Mouse (Mus musculus) myocyte (in vitro differentiated cells): ENCODE measurements around the gene Stat5b. TPM values are rescaled to one million over a fixed set of nuclear protein-coding genes. Genes with fewer than 3 reads are reported as not detected.

ENCODE experiments used
- H3K27me3 ChIP-seq: one replicate; pipeline ENCODE4 v1.6.1; 2011; ENCODE audit not compliant: control insufficient read depth, insufficient read depth, insufficient read length
- H3K36me3 ChIP-seq: one replicate; pipeline ENCODE4 v1.6.1; 2011; ENCODE audit not compliant: control insufficient read depth, insufficient read depth
- H3K4me2 ChIP-seq: one replicate; pipeline ENCODE4 v1.6.1; 2011; ENCODE audit warnings: low read depth, control low read depth
- H3K4me3 ChIP-seq: one replicate; pipeline ENCODE4 v1.5.1; 2011; ENCODE audit warnings: mild to moderate bottlenecking, control low read depth, moderate library complexity
- H3K79me2 ChIP-seq: one replicate; pipeline ENCODE4 v1.6.1; 2011; ENCODE audit not compliant: control insufficient read depth, insufficient read depth
- H3ac ChIP-seq: one replicate; pipeline ENCODE4 v1.6.1; 2011; ENCODE audit not compliant: control insufficient read depth, insufficient read length
- CEBPB ChIP-seq: IDR thresholded peaks from 2 replicates; pipeline ENCODE4 v1.6.1; 2011; ENCODE audit warnings: mild to moderate bottlenecking, moderate library complexity; ENCODE audit not compliant: poor library complexity, insufficient read depth, severe bottlenecking
- E2F4 ChIP-seq: IDR thresholded peaks from one replicate; pipeline ENCODE4 v1.6.1; 2011; ENCODE audit warnings: mild to moderate bottlenecking, control low read depth, moderate library complexity; ENCODE audit not compliant: insufficient read depth
- MAX ChIP-seq: IDR thresholded peaks from one replicate; pipeline ENCODE4 v1.6.1; 2011; ENCODE audit warnings: low read depth, mild to moderate bottlenecking, control low read depth
- MYOD1 ChIP-seq, 3 experiments: IDR thresholded peaks; one replicate each; pipeline ENCODE4 v1.6.1; 2011; ENCODE audit warnings: control low read depth in 2 of 3, low read depth in 2 of 3, mild to moderate bottlenecking in 2 of 3, moderate library complexity in 1 of 3; ENCODE audit not compliant: insufficient read length in 2 of 3, control insufficient read depth in 1 of 3
- MYOG ChIP-seq, 3 experiments: IDR thresholded peaks; one replicate each; pipeline ENCODE4 v1.6.1; 2011; ENCODE audit warnings: control low read depth in 2 of 3, low read depth in 2 of 3, mild to moderate bottlenecking in 2 of 3; ENCODE audit not compliant: insufficient read length in 2 of 3, control insufficient read depth in 1 of 3, insufficient read depth in 1 of 3
- POLR2A ChIP-seq: IDR thresholded peaks from one replicate; pipeline ENCODE4 v1.6.1; 2011; ENCODE audit warnings: low read depth, mild to moderate bottlenecking, control low read depth, moderate library complexity; ENCODE audit not compliant: insufficient read length
- POLR2AphosphoS2 ChIP-seq: IDR thresholded peaks from one replicate; pipeline ENCODE4 v1.6.1; 2011; ENCODE audit warnings: low read depth, control low read depth; ENCODE audit not compliant: insufficient read length
- REST ChIP-seq: IDR thresholded peaks from one replicate; pipeline ENCODE4 v1.6.1; 2011; ENCODE audit warnings: mild to moderate bottlenecking, control low read depth, moderate library complexity; ENCODE audit not compliant: insufficient read depth, insufficient read length
- SRF ChIP-seq: IDR thresholded peaks from one replicate; pipeline ENCODE4 v1.6.1; 2011; ENCODE audit warnings: low read depth; ENCODE audit not compliant: control insufficient read depth, insufficient read length
- TCF12 ChIP-seq: IDR thresholded peaks from one replicate; pipeline ENCODE4 v1.6.1; 2011; ENCODE audit warnings: mild to moderate bottlenecking, control low read depth; ENCODE audit not compliant: poor library complexity, insufficient read depth, severe bottlenecking
- TCF3 ChIP-seq: IDR thresholded peaks from one replicate; pipeline ENCODE4 v1.6.1; 2011; ENCODE audit warnings: low read depth, control low read depth; ENCODE audit not compliant: insufficient read length
- USF1 ChIP-seq: IDR thresholded peaks from one replicate; pipeline ENCODE4 v1.6.1; 2011; ENCODE audit warnings: low read depth, mild to moderate bottlenecking, control low read depth, moderate library complexity
- polyA plus RNA-seq: library from polyadenylated mRNA; unstranded; fragments of >200 nt; fragmentation: generic; extraction: Trizol; gene quantifications from one replicate; pipeline ENCODE4 v1.2.1, GENCODE M21; 2012; ENCODE audit warnings: missing spikeins

Stat5b gene
- polyA plus RNA-seq, 1 experiment: 12.0 TPM

- TF ChIP-seq REST: no peak
- TF ChIP-seq MYOD1 (IDR thresholded peaks at IDR 0.05; ENCODE audit: control insufficient read depth in 1 of 3, insufficient read length in 2 of 3, low read depth in 2 of 3): no peak
- TF ChIP-seq SRF: no peak
- TF ChIP-seq MYOG (IDR thresholded peaks at IDR 0.05; ENCODE audit: control insufficient read depth in 1 of 3, insufficient read depth in 1 of 3, insufficient read length in 2 of 3, low read depth in 2 of 3): no peak
- no peak for TF ChIP-seq USF1
- TF ChIP-seq POLR2A: no peak
- no peak for TF ChIP-seq E2F4
- TF ChIP-seq CEBPB: no peak
- no peak for TF ChIP-seq TCF3
- TF ChIP-seq TCF12: no peak
- TF ChIP-seq POLR2AphosphoS2: no peak
- TF ChIP-seq MAX: no peak
- Histone ChIP-seq H3K4me3 (no peak overlapping the region), H3ac (no peak overlapping the region), H3K36me3 (peaks cover 12% of the 10 kb centered on the region), H3K27me3 (no peaks in the 10 kb centered on the region), H3K79me2 (peaks cover 77% of the 10 kb centered on the region), H3K4me2 (peak overlapping the region; percentile 96)
Observed at GRCm38 (mm10) chr11:100735134-100735865, 115.2 kb downstream of the Stat5b start.

Other genes with a start within 250 kb of the Stat5b start
- 130 TPM for gene Nkiras2, start 231.5 kb downstream of the Stat5b start, polyA plus RNA-seq
- gene Dnajc7, start 230.6 kb downstream of the Stat5b start, polyA plus RNA-seq: 113 TPM
- gene Zfp385c, start 158.3 kb downstream of the Stat5b start, polyA plus RNA-seq: 0.24 TPM
- 0.40 TPM for gene Dhx58, start 146.5 kb downstream of the Stat5b start, polyA plus RNA-seq
- gene Kat2a, start 138.3 kb downstream of the Stat5b start, polyA plus RNA-seq: 29.9 TPM
- gene Hspb9, start 136.9 kb downstream of the Stat5b start, polyA plus RNA-seq: 0.23 TPM
- gene Rab5c, start 112.5 kb downstream of the Stat5b start, polyA plus RNA-seq: 128 TPM
- gene Kcnh4, start 90.8 kb downstream of the Stat5b start, polyA plus RNA-seq: 0.05 TPM
- not detected for gene Hcrt, start 87.8 kb downstream of the Stat5b start, polyA plus RNA-seq
- 10.4 TPM for gene Ghdc, start 79.8 kb downstream of the Stat5b start, polyA plus RNA-seq
- gene Stat5a, start 8.6 kb upstream of the Stat5b start, polyA plus RNA-seq: 27.2 TPM
- 93.7 TPM for gene Stat3, start 88.8 kb upstream of the Stat5b start, polyA plus RNA-seq
- 284 TPM for gene Cavin1, start 120.2 kb upstream of the Stat5b start, polyA plus RNA-seq
- gene Atp6v0a1, start 158.7 kb upstream of the Stat5b start, polyA plus RNA-seq: 45.0 TPM
- 19.8 TPM for gene Naglu, start 219.3 kb upstream of the Stat5b start, polyA plus RNA-seq
- 0.49 TPM for gene Hsd17b1, start 227.7 kb upstream of the Stat5b start, polyA plus RNA-seq
- 39.7 TPM for gene Coasy, start 231.8 kb upstream of the Stat5b start, polyA plus RNA-seq
- gene Mlx, start 236.6 kb upstream of the Stat5b start, polyA plus RNA-seq: 29.3 TPM
- 7.1 TPM for gene Psmc3ip, start 244.7 kb upstream of the Stat5b start, polyA plus RNA-seq